In genomic region chr10:67311277-67311959, GRCm38 (mm10) we compare ENCODE assay signal across 9 mouse cellular contexts. TPM values are rescaled to one million over a fixed set of nuclear protein-coding genes. Genes with fewer than 3 reads are reported as not detected.
DNase-seq lines count a peak whose midpoint lies in the region; ATAC-seq lines count a peak whose summit lies in the region.
"Had no signal": no experiment of that assay in that cellular context is flagged by ENCODE, and none has a peak within 500 bp of the region (broad histone marks: within the 10 kb centered on the region; RNA-seq: fewer than 3 reads in every experiment).

No protein-coding gene starts in this region.

- no peaks in the 10 kb centered on the region for H3K9me3 ChIP-seq in intestine, embryonic 16.5 days (ENCODE audit: control insufficient read depth, low read length)
- H3K9me3 ChIP-seq in midbrain, embryonic 11.5 days (ENCODE audit: control insufficient read depth, low read length) = no peaks in the 10 kb centered on the region
- H3K9me3 ChIP-seq: stomach, embryonic 15.5 days had no signal

- DNase-seq in urinary bladder, adult 18-20 months (ENCODE audit: low spot score in 2 of 2) = peak; percentile 23 to 33
- no peak for DNase-seq in urinary bladder, adult 2 months (ENCODE audit: low spot score)
- DNase-seq in cerebellum, adult 9-10 months = peak; percentile 39
- peak; percentile 27 to 61 for DNase-seq in frontal cortex, postnatal 14 days (ENCODE audit: low spot score in 2 of 2)
- peak; percentile 65 for DNase-seq in left cerebral cortex, postnatal 4 days
- peak; percentile 91 for DNase-seq in midbrain, embryonic 11.5 days (ENCODE audit: low spot score, missing footprints)
- peak; percentile 71 for DNase-seq in testis, postnatal 10 days (ENCODE audit: low spot score)

- H3K9ac ChIP-seq in intestine, embryonic 16.5 days (ENCODE audit: low read depth, low read length) = no peak overlapping the region
- H3K9ac ChIP-seq in midbrain, embryonic 11.5 days (ENCODE audit: low read length) = no peak overlapping the region
- H3K9ac ChIP-seq: stomach, embryonic 15.5 days had no signal

- intact Hi-C loops in left cerebral cortex, postnatal 4 days (cut with DNase I) = loop anchor here (10.0 kb wide), 1 partner anchor 673 kb away; no protein-coding TSS in a partner anchor

- WGBS in intestine, embryonic 16.5 days = 28% methylated on average over 9 of the region's 9 CpGs
- 36% methylated on average over 9 of the region's 9 CpGs for WGBS in midbrain, embryonic 11.5 days

- H3K4me2 ChIP-seq in intestine, embryonic 16.5 days (ENCODE audit: low read depth, low read length) = no peak overlapping the region
- H3K4me2 ChIP-seq in midbrain, embryonic 11.5 days = no peak overlapping the region
- H3K4me2 ChIP-seq: stomach, embryonic 15.5 days had no signal

- H3K36me3 ChIP-seq in intestine, embryonic 16.5 days (ENCODE audit: control insufficient read depth, insufficient read depth, low read length) = no peaks in the 10 kb centered on the region
- H3K36me3 ChIP-seq in midbrain, embryonic 11.5 days (ENCODE audit: control insufficient read depth, insufficient read depth, low read length) = no peaks in the 10 kb centered on the region
- H3K36me3 ChIP-seq: stomach, embryonic 15.5 days had no signal

- ATAC-seq in intestine, embryonic 16.5 days = peak; percentile 54
- ATAC-seq in midbrain, embryonic 11.5 days (ENCODE audit: low FRiP score) = peak; percentile 60; the same call in 1 of the 2 replicates

- H3K4me1 ChIP-seq in intestine, embryonic 16.5 days (ENCODE audit: control insufficient read depth, insufficient read depth, low read length) = no peaks in the 10 kb centered on the region
- no peaks in the 10 kb centered on the region for H3K4me1 ChIP-seq in midbrain, embryonic 11.5 days (ENCODE audit: control insufficient read depth, insufficient read depth, low read length)
- H3K4me1 ChIP-seq: stomach, embryonic 15.5 days had no signal

- no peak overlapping the region for H3K4me3 ChIP-seq in intestine, embryonic 16.5 days (ENCODE audit: low read length)
- H3K4me3 ChIP-seq in midbrain, embryonic 11.5 days (ENCODE audit: low read depth, low read length) = no peak overlapping the region
- H3K4me3 ChIP-seq: stomach, embryonic 15.5 days had no signal

- H3K27me3 ChIP-seq in intestine, embryonic 16.5 days (replicated peaks; ENCODE audit: control insufficient read depth, insufficient read depth, low read length) = no peaks in the 10 kb centered on the region
- no peaks in the 10 kb centered on the region for H3K27me3 ChIP-seq in midbrain, embryonic 11.5 days (ENCODE audit: control insufficient read depth, insufficient read depth, low read length)
- H3K27me3 ChIP-seq: stomach, embryonic 15.5 days had no signal

- H3K27ac ChIP-seq in intestine, embryonic 16.5 days (ENCODE audit: low read length) = no peak overlapping the region
- H3K27ac ChIP-seq in midbrain, embryonic 11.5 days (ENCODE audit: low read depth, low read length) = no peak overlapping the region
- H3K27ac ChIP-seq: stomach, embryonic 15.5 days had no signal

RNA-seq across cellular contexts. Expression of gene Nrbf2, which starts 26.3 kb away (rescaled TPM):
- 21.4 and 22.2 TPM in 2 replicates for polyA plus RNA-seq in urinary bladder, adult 2 months (2012; rRNA removed)
- polyA plus RNA-seq in intestine, embryonic 16.5 days (2015; fragmentation: Nextera tagmentation; extraction: Ambion mirVana) = 35.6 and 38.5 TPM in 2 replicates
- total RNA-seq in left cerebral cortex, postnatal 4 days (2021) = 10 to 100 TPM; 14.4 to 16.1 TPM
- polyA plus RNA-seq in midbrain, embryonic 11.5 days (2014; fragmentation: Nextera tagmentation; extraction: Ambion mirVana) = 43.6 and 51.1 TPM in 2 replicates
